Mouse (Mus musculus): ENCODE results near the gene Sp7.

DNA sequence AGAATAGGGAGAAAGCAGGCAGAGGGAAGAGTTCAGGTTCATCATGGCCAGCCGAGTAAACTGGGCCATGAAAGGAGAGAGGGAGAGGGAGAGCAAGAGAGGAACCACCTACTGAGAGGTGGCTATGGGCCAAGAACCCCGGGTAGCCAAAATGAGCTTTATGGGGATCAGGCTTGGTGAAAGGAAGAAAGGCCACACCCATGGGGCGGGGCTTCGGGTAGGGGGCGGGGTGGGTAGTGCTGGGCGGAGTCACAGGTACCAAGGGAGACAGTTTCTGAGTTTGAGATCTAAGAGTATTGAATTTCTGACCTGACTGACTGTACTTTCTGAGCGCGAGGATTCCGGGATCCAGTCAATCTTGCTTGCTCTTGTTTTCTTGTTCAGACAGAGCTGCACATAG lies 19.7 kb upstream of the Sp7 start:
- TF ChIP-seq EP300 (IDR thresholded peaks at IDR 0.05) (no peak), CTCF (IDR thresholded peaks at IDR 0.05) (no peak)

All from lung, postnatal 0 days (tissue).